Mouse (Mus musculus): ENCODE results near the gene Naaa.

The Naaa gene

DNA sequence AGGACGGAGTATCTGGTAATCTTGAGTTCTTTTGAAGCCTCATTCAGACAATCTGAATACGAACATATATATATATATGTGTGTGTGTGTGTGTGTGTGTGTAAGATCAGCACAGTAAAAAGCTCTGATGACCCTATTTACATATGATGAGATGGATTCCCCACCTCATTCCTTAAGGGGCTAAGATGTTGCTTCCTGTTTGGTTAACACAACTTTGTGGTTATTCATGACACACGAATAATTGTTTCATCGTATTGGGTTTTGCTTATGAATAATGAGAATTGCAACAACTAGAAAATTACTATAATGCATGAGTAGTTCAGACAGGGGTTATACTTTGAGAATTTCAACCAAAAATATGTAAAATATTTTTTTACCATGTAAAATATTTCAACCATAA, 62.7 kb downstream of the Naaa start, which contains the start of gene U90926:
Gene U90926 (minus strand): TSS at position 101 of the 400 bp plus-strand sequence.
- DNase-seq (ENCODE audit: low read depth, low spot score) = no peak

DNA sequence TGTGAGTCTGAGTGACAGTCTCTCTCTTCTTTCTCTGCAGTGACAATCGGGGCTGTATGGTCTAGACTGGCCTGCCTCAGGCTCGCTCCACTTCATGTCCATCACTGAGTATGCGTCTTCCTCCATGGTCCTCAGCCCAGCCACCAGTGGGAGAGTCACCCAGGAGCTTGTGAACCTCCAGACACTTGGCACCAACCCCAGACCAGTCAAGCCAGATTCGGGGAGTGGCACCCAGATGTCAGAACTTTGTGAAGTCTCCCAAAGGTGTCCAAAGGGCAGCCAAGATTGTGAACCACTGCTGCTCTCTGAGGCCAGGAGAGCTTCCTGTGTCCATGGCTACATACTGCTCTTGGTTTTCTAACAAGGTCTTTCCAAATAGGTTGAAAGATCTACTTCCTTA, 65.7 kb downstream of the Naaa start:
- DNase-seq (ENCODE audit: low read depth, low spot score) = no peak

GRCm38 (mm10) chr5:92210205-92210604, 67.8 kb downstream of the Naaa start:
- DNase-seq (ENCODE audit: low read depth, low spot score) = no peak
